Mouse (Mus musculus): ENCODE results near the gene Klhl5.
A peak's percentile ranks its signal among the peaks of the same experiment; 100 is the strongest.

The Klhl5 gene

DNA sequence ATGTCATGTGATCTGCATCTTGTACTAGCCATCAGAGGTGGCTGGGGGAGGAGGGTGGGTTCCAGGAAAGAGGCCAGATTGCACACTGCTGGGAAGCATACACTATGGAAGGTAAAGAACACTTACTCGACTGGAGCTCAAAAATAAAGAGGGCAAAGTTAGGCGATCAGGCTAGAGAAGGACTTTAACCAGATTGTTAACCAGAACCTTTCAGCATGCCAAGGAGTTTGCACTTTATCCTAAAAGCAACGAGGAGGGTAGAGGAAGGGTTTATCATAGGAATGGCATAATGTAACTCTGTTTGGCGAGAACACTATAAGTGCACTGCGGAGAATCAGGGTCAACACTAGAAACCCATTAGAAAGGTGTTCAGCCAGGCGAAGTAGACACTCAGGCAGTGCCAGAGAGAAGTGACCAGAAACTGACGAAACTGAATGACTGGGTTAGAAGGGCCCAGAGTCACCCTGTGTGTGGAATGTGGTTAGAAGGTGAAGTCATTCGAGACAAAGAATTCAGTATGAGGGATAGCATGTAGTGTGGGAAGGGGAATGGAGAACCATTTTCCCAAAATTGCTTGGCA is 43.1 kb downstream of the Klhl5 start:
- no peak for DNase-seq

DNA sequence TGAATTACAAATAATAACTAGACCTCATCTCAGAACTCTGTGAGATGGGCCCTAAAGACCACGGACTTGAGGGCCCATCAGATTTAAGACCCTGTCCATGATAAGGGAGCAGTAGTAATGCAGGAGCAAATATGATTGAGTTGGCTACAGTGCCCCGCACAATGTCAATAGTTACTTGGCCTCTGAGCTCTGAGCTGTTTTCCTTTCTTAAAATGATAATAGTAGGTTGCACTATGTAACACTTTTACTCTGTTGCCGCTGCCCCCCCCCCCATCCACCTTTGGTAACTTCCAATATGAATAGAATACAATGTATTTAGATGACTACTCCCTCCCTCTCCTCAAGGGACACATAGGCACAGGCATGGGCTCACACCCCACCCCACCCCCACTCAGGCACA is 43.9 kb downstream of the Klhl5 start:
- DNase-seq, result no peak

DNA sequence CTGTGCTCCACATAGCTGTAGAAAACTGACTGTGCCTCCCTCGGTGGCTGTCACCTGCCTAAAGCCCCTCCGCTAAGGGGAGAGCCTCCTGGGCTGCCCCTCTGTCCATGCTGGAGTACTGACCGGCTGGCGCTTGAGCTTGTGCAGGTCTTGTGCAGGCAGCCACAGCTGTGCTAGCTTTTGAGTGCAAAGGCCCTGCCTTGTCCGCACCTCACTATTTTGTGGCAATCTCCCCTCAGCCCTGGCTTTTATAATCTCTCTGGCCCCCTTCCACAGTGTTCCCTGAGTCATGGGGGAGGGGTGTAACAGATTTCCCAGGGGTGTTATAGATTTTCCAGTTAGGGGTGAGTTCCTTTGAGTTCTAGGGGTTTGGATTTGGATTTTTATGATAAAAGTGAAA is 44.4 kb downstream of the Klhl5 start:
- DNase-seq, result no peak

DNA sequence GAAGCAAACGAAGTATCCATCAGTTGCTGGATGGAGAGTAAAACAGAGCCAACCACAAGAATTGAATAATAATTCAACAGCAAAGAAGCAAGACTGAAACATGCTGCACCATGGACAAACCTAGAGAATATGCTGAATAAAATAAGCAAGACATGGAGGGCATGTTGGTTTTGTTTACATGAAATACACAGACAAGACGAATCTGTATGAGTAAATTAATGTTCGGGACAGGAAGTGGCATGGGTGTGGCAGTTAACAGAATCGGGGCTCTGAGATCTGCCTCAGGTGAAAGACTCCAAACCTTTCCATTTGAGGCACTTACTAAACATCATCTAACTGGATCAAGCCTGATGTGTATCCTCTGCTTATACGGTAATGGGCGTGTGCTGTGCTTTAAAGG is 46.9 kb downstream of the Klhl5 start:
- DNase-seq, result no peak

DNA sequence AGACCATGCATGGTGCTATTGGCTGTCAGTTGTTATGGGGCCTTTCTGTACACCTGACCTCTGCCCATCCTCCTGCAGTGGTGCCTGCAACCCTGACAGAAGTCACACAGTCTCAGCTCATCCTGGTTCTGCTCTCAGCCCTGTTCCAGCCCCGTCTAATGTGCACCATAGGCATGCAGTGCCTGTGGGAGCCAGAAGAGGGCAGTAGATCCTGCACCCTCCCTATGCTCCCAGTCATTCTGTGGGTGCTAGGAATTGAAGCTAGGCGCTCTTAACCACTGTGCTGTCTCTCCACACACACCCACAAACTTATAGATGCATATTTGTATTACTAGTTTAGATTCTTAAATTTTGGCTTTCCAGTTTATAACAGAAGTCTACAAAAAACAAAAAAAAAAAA is 49.5 kb downstream of the Klhl5 start:
- DNase-seq, result peak in 1 of 2 experiments; percentile 7

DNA sequence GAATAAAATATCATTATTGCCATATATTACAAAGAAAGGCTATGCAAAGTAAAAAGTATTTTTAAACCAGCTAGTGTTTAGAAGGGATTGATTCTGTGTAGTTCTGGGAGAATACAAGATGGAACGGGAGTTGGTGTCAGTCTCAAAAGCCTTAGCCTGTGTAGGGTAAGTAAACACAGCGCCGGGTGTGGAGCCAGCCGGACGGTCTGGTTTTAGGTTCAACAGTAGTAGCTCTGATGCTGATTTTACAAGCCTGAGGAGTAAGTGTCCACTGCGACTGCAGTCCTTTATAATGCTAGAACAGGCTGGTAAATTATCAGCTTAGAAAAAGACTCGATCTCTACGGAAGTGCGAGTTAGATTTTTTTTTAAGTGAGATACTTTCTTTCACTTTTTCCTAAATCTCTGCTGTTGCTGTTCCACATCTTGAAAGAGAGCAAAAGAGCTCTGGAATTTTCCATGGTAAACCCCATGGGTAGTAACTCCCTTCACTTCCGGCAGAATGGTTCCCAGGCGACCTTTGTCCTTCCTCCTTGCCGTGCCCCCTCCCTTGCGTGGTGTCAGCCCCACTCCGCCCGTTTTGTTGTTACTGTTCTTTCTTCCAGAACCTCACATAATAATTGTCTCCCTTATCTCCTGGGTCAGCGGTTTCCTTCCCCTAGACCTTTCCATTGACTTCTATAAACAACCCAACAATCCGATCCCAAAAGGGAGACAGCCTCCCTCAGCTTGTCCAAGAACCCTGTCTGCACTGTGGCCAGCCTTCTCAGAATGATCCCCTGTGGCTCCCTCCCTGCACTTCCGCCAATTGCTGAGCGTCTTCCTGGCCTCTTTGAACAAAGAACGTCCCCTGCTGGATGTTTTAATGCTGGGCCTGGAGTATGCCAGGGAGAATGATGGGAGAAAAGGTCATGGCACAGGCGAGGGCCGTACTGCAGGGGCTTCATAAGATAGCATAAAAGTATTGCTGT is 50.4 kb downstream of the Klhl5 start:
- no peak for DNase-seq

DNA sequence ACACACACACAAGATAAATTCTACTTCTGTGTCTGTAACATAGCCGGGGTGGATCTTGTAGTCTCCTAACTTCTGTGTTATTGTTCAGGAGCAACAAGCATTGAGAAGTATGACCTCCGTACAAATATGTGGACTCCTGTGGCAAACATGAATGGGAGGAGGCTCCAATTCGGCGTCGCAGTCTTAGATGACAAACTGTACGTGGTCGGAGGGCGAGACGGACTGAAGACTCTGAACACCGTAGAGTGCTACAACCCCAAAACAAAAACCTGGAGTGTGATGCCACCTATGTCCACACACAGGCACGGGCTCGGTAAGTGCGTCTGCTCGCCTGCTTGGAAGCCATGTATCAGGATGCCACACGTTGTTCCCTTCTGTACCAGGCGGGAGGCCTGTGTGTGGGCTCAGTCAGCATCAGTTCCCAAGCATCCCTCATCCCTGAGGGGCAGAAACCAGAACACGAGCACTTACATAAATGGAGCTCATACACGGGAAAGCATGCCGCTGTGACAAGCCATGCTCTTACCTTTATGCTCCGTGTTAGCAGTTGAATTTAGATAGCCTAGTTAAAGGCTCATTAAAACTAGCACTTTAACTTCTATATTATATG is 51.5 kb downstream of the Klhl5 start:
- no peak for DNase-seq

DNA sequence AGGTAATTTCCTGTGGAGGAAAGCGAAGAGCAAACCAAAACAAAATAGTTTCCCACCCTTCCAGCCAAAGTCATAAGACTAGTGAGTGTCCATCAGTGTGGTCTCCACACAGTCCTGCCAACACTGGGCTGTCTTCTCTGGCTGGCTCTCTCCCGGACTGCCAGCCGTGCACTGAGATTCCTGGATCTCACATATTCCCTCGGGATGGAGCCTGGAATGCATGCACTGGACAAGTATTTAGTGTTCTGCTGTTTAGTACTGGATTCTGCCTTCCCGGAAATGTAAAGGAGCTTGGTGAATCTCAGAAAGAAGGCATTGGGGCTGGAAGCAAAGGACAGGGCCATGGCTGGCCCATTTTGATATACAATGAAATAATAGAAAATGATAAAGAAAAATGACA is 55.7 kb downstream of the Klhl5 start:
- DNase-seq, result no peak

DNA sequence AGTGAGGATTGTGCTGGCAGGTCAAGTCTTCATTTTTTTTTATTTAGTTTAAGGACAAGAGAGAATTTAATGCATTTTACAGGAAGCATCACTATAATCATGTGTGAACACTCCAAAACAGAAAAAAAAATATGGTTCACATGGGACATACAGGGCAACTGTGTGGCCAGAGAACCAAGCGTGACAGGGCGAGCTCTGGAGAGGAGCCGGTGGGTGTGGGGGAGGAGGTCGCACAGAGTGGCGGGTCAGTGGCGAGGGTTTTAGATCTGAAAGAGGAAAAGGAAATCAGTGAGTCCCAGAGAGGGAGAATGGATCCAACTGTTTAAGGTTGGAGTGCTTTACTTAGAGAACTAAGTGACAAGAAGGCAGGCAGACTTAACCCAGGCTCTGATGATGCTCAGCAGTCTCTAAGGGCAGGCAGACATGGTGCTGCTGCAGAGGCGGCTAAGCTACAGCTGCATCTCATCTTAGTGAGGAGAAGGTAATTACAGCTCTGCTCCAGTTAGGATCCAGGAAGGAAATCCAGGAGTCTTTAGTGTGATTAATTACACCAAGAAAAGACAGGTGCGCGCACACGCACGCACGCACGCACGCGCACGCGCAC is 56.3 kb downstream of the Klhl5 start:
- DNase-seq, result no peak

DNA sequence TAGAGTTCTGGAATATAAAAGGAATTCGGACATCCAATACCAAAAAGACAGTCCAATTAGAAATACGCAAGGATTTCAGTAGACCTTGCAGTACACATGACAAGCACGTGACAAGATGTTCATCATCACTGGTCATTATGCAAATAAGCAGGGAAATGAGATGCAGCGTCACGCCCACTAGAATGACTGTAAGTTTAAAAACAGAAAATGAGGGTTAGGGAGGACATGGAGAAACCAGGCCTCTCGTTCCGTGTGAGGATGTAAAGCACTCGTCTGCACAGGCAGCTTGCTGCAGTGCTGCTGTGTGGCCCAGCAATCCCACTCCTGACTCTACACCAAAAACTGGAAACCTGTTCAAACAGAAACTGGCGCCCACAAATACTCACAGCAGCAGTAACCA is 62.9 kb downstream of the Klhl5 start:
- DNase-seq, result no peak

DNA sequence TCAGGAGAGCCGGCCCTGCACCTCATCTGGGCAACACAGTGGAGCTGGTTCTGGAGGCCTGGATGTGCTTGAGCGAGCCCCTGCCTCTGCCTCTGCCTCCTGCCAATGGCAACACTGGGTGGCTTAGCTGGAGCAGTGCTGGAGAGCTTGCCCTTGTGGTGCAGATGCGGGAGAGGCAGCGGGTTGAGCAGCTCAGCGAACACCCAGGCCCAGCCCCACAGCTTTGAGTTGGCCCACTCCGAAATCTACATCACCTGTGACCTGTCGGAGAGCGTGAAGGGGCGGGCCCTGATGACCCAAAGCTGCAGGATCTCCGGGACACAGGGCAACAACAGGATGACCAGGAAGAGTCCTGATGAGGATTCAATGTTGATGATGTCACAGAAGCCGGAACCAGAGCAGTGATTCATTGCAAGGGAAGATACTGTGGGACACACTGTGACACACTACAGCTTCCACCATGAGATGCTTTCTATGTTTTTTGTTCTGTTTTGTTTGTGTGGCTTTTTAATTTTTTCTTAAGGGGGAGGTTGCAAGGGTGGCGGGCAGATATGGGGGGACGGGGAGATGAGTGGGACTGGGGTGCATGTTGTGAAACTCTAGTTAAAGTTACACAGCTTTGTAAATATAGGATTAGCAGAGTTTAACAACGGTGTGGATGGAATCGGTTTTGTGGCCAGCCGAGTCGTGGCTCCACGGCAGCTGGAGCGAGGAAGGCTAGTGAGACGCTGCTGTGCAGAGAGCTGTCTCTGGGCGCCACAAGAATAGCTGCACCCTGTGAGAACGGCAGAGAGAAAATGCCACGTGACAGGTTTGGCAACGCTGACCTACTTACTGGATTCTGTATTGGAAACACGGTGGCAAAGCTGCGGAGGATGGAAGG is 67.9 kb downstream of the Klhl5 start:
- no peak for DNase-seq

DNA sequence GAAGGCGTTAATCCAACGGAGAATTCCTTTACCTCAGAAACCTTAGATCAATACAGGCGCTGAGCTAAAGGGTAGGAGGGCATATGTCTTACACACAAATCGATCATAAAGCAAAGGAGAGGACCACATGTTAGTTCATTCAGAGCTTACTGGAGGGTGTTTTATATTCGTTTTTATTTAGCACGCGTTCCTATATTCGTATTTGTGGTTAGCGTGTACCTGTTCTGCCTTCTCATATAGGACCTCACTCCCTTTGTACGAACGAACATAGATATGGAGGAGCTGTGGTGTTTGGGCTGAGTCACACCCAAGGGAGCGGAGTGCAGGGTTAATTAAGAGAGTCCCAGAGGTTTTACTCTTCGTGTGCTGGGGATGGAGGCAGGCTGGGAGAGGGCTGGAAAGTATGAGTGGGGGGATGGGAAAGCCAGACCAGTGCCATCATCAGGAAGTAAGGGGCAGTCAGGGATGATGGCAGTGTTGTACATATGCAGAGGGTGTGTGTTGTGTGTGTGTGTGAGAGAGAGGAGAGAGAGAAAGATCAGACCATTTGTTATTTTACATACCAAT is 68.7 kb downstream of the Klhl5 start:
- no peak for DNase-seq

DNA sequence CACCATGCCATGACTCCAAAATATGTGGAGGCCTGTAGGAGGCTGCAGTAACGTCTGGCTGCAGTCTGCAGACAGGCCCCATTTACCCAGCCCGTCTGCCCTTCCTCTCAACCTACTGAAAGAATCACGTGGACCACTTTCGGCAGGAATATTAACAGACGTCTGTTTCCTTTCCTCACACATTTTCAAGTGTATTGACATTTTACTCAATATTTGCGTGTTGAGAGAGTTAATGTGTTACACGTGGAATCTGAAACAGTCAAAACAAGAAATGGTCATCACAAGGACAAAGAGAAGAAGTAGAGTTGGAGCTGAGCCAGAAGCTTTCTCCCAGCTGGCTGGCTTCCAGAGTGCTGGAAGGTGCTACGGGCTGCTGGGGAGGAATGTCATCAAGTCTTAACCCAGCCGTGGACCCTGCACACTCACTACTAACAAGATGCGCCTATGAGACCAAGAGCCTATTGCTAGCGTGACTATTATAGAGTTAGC is 69.7 kb downstream of the Klhl5 start:
- no peak for DNase-seq

DNA sequence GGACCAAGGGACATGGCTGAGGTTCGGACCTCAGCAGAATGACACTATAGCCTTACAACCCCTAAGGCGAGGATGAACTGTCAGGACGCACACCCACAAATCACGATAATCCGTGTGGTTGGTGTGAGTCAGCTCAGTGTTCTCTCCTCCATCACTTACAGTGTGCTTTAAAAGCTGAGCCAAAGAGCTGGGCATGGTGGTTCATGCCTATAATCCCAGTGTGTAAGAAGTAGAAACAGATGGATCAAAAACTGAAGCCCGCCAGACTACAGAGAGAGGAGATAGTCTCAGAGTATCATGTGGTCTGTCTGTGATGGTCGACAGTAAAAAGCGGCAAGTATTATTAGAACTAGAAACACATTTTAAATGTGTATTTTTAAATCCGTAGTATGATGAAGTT is 71.1 kb downstream of the Klhl5 start:
- no peak for DNase-seq

DNA sequence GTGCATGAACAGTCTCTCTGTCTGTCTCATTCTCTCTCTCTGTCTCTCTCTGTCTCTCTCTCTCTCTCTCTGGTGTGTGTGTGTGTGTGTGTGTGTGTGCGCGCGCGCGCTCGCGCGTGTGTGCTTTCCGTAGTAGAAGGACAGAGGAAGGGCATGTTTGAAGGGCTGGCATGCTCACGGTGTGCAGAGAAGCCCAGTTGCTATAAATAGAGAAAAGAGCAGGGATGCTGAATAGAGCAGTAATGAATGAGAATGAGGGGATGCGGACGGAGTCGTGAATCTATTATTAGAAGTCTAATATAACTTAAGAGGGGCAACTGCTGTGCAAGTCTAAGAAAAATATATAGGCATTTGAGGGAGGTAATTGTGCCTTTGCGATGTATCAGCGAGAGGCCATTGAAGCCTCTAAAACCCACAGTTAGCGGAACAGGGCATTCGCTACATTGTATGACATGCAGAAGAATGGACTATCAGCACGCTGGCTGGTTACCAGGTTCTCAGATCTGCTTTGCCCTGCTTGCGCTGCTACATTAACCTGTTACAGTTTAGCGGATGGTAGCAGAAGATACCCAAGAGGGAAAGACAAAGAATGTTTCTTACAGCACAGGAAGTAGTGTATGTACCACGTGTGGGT is 73.9 kb downstream of the Klhl5 start:
- no peak for DNase-seq

DNA sequence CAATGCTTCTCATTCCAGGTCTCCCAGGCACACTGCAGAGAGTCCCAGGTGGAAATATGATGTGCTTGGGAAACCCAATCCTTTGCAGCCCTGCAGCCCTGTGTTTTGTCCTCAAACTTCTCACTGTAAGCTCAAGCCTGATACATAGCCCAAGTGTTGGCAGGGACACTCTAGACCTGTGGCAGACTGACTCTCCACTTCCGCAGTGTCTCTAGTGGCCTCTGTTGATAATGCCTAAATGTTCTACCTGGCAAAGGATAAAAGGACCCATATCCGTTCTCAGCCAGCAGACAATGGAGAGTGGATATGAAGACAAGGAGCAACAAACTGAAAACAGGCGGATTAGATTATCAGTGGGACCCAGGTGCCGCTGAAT is 74.4 kb downstream of the Klhl5 start:
- DNase-seq, result no peak

DNA sequence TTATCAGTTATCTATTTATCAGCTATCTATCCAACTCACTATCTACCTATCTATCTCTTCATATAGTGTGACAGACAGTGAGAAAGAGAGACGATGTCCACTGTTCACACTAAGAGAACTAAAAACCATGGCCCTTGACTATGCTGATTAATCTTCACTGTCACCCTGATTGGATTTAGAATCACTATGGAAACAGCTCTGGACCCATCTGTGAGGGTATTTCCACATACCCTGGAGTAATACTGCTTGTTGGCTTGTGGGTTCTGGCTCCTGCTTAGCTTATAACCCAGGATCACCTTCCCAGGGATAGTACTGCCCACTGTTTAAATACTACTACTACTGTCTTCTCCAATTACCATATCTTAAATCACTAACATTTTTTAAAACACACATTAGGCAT is 74.9 kb downstream of the Klhl5 start:
- no peak for DNase-seq

DNA sequence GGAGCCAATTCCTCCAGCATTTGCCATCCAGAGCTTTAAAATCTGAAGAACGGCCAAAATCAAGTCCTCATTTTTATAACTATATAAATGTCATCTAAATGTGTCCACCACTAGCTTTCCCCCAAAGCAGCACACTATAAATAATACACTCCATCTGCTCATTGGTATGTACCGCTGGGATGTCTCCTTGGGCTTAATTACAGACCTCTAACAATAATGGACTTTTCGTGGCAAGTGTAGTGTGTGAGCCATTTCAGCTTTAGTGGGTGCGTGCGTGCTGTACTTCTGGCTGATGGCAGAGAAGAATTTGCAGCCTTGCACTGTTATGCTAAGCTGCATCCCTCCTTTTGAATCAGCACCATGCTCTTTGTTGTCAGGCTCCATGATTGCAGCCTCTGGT is 84.3 kb downstream of the Klhl5 start:
- no peak for DNase-seq

DNA sequence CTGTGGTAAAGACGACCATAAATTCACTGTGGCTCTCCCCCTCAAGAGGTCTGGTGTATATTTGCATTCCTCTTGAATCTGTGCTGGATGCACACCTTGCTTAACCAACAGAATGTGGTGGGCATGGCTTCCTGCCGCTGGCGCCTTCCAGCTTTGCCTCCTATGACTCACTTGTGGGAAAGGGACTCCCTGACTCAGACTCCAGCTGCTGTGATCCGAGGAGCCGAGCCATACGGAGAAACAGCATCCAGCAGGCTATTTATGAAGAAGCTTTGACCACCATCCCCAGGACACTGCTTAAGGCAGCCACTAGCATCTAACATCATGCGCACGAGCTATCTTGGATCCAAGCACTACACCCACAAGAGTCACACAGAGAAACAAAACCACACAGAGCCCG is 87.1 kb downstream of the Klhl5 start:
- no peak for DNase-seq

DNA sequence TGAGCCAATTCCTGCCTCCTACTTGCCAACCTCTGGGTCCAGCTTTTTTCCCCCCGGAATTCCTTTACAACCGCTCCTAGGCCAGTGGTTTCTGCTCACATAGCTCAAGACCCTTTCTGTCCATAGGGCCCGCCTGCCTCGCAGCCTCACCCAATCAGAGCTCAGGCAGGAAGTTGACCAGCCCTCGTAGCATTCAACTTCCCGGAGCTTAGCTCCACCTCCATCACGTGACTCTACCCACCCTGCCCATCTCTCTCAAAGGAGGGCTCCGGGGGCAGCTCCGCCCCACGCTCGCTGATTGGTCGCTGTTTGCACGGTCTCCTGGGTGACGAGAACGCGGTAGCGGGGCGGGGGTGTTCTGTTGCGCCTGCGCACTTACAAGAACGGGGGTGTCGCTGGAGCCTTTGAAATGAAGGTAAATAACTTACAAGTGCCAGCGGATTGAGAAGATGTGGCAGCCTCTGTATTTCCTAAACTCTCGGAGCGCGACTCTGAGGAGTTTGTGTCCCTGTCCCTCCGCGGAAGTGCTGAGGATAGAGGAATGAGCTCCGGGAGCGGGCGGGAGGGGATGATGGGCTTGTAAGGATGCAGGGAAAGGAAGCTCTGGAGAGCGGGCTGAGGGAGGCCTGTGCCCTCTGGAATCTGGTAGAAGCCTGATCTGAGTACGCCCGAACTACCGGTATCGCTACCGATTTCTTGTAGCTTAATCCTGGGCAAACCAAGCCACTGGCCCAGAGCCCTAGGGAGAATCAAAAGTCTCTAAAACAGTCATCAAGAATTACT is 92.2 kb downstream of the Klhl5 start, which contains the start of gene Wdr19:
TSS of gene Wdr19 (plus strand) at position 351 of the 783 bp plus-strand sequence.
- DNase-seq, result peak; percentile 100

DNA sequence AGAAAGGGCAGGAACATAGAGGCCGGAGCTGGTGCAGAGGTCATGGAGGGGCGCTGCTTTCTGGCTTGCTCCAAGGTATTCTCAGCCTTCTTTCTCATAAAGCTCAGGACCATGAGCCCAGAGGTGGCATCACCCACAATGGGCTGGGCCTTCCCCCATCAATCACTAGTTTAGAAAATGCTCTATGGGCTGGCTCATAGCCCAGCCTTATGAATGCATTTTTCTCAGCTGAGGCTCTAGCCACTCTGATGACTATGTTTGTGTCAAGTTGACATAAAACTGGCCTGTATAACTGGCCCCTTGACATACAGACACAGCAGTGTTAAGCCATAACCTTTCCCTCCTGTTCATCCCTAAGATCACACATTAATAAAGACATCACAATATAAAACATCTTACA is 97.4 kb downstream of the Klhl5 start:
- no peak for DNase-seq

All from thymus, adult 18-20 months (tissue).